Mouse (Mus musculus): ENCODE results near the gene Helz2.

Helz2 gene

DNA sequence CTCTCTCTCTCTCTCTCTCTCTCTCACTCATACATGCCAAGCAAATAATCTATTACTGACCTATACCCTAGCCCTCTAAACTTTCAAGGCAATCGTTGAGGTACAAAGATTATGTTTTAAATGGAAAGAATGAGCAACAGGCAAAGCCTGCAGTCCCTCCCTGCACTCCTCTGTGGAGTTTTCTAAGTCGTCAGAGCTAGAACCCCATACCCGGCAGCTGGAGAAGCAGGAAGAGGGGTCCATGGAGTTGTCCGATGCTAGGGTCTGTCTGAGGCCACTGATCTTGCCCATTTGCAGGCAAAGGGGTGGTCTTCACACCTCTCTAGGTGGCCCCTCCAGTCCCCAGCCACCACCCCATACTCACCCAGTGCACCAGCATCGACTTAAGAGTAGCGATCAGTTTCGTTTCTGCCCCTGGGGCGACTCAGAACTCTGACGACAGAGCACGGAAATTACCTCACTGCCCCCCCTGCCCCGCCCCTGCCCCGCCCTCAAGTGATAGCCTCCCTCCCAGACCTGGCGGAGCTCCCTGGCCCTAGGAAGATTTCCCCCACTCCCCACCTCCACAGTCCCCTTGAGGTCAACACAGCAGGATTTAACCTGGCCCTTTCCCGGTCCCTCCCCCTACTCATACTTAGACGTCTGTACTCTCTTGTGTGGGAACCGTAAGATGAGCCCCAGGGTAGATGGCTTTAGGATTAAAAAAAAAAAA lies at the start of gene Helz2:
Gene Helz2, minus strand, starts transcription at position 426 of the 712 bp plus-strand sequence.
- peak in 1 of 2 experiments; percentile 53 for DNase-seq

DNA sequence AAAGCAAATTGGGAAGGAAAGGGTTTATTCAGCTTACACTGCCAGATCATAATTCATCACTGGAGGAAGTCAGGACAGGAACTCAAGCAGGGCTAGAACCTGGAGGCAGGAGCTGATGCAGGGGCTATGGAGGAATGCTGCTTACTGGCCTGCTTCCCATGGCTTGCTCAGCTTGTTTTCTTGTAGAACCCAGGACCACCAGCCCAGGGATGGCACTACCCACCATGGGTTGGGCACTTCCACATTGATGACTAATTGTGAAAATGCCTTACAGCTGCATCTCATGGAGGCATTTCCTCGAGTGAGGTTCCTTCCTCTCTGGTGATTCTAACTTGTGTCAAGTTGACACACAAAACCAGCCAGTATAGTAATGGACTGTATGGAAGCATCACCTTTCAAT lies 49.1 kb upstream of the Helz2 start:
- DNase-seq, result no peak

DNA sequence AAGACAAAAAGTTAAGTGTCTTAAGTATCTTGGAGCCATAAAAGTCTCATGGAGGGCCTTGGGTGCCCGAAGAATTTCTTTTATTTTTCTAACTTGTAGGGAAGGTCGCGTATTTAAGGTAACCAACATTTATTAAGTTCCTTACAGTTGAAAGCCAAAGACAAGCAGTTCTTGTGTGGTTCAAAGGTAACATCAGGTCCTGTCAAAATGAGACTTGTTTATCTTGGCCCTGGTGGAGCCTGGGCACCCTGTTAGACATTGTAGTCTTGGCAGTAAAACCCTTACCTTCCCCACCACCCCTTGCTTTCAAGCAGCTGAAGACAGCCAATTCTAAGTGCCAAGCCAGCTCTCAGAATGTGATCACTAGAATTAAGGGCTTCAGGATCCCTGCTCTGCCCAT lies 46.9 kb upstream of the Helz2 start:
- DNase-seq, result no peak

DNA sequence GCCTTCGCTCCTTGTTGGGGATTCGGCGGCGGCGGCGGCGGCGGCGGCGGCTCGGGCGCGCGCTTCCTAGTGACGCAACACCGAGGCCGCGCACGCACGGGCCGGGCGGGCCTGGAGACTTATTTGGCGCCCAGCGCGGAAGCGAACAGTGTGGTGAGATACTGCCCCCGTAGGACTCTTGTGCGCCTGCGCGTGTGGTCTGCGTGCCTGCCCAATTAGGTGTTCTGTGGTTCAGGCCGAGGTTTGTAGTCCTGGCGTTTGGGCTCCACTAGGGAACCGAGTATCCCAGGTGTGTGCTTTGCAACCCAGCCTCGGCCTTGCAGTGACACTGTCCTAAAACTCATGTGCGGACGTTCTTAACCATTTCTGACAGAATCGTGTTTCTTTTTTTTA lies 46.1 kb upstream of the Helz2 start, which contains the start of gene Gmeb2:
Gene Gmeb2, minus strand, starts transcription at position 78 of the 393 bp plus-strand sequence.
- peak; percentile 89 to 94 for DNase-seq

DNA sequence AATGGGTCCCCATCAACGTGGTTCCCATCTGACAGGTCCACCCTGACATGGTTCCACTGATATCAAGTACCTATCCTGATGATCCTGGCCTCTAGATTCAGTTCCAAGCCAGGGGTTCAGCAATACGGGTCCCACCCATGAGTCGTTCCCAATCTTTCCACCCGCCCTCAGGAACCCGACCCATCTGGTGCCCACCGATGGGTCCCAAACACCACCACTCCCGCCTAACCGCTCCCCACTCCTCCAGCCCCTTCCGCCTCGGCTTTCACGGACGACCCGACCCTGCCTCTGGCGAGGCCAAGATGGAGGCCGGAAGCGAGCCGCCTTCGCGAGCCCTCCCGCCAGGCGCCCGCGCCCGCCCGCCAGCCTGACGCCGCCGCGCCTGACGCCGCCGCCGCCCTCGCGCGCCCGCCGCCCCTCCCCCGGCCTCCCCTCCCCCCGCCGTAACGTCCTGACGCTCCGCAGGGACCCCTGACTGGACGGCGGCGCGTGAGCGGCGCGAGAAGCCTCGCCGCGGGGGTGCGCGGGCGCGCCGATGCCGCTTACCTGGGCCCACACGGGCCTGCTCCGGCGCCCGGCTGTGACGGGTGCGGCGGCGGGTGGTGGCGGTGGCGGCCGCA lies 45.6 kb upstream of the Helz2 start:
- peak; percentile 76 to 81 for DNase-seq

DNA sequence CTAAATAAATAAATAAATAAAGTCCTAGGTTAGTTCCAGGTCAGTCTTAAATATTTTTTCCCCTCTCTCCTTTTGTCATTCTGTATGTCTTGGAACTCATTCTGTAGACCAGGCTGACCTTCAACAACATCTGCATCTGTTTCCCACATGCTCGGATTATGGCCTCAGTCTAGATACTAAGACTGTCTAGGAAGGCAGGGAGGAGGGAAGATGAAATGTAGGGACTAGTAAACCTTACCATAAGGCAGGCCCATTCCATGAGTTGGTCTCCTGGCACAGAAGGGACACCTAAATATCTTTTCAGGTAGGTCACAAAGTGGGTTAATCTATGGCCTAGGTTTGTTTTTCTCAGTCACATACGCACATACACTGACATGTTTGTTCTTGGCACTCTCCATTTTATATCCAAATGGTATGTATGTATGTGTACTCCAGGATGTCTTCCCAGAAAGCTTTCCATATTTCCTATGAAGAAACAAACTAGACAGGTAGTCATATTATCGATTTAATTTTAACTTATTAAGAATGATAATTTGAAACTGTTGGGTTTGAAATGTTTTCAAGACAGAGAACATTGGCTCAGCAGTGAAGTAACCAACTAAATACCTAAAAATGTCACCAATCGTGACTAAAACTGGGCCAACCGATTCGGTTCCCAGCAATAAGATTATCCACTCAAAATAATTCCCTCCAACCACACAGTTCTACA lies 45.0 kb upstream of the Helz2 start:
- no peak for DNase-seq

DNA sequence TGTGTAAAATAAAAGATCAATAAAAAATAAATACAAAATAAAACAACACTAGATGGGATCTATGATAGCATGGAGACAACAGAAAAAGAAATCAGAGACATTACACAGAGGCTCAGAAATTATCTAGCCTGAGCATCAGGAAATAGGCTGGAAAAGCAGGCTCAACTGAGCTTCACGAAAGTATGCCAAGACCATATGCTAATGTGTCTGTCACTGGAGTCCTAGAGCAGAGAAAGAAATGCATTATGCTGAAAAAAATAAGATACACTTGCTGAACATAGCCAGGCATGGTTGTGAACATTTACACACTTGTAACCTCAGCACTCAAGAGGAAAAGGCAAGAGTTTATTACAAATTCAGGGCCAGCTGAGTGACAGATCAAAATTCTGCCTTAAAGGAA lies 38.1 kb upstream of the Helz2 start:
- DNase-seq, result no peak

DNA sequence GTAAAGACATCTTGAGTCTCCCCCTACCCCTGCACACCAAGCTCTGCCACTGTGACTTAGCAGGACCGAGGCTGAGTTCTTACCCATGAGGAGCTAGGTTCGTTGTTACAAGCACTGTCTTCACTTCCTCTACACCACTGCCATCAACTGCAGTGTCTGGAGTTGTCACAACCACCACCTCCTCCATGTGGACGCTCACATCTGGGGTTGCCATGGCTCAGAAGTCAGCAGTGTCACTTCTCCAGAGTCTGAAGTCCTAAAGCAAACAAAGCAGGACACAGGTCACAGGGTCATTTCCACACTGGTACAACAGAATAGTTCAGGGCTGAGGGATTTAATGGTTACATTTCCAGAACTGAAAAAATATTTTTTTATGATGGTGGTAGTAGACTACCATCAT lies 36.0 kb upstream of the Helz2 start:
- DNase-seq, result no peak

DNA sequence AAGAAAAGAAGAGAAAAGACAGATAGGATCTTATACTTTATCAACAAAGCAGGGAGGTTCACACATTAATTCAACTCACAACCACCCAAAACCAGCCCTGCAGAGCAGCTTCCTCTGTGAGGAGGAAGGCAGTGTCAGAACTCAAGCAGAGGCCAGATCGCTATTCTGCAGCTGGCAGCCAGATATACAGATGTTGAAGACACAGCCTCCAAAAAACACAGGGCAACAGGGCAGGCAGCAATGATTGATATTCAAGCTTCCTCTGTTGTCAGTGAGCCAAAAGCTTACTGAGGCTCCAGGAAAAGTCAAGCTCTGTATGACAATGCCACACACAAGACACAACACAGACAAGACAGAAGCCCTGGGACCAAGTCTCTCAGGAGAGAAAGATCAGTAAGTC lies 34.9 kb upstream of the Helz2 start:
- no peak for DNase-seq

DNA sequence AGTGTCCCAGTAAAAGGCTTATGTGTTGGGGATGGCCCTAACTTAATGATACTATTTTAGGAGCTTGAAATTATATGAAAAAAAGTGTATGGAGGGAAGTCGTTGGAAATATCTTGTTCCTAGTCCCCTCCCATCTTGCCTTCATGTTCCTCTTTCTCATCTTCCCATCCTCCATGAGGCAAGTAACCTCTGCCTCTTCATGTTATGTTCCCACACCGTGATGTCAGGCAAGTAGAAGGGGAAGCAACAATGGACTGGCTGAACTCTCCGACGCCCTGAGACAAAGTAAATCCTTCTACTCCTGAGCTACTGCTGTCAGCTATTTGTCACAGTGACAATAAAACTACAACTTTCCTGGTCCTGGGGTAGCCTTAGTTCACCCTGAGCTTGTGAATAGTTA lies 32.8 kb upstream of the Helz2 start:
- DNase-seq, result no peak

DNA sequence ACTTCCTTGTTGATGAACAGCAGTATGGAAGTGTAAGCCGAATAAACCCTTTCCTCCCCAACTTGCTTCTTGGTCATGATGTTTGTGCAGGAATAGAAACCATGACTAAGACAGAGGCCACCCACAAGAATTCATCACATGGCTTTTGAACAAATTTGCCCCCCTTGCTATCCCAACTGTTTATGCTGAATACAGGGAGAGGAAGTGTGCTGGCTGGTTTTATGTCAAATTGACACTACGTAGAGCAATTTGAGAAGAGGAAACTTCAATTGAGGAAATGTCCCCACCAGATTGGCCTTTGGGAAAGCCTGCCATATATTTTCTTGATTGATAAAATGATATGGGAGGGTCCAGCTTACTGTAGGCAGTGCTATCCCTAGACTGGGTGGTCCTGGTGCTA lies 32.0 kb upstream of the Helz2 start:
- no peak for DNase-seq

DNA sequence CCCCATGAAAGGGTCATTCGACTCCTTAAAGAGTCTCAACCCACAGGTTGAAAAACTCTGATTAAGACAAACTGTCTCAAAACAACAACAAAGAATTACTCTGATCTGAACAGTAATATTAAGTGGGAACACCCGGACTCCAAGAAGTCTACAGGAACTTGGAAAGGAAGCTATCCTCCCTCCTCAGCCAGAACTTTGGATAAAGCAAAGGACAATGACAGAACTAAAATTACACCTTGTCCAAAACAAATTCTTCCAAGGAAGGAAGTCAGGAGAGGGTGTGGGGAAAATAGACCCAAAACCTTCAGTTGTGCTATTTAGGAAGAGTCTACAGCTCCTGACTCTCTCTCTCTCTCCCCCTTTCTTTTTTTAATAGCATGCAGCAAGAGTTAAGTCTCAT lies 30.3 kb upstream of the Helz2 start:
- no peak for DNase-seq

DNA sequence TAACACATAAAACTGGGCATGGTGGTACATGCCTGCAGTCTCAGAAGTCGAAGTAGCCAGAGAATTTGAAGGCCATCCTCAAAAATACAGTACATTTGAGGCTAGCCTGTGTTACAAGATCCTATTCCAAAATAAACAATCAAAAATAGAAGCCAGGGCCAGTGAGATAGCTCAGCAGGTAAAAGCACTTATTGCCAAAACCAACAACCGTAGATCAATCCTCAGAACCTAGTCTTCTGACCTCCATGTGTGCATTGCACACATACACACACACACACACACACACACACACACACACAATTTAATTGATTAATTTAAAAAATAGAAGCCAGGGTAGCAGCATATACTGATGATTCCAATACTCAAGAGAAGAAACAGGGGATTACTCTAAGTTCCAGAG lies 25.0 kb upstream of the Helz2 start:
- DNase-seq, result no peak

DNA sequence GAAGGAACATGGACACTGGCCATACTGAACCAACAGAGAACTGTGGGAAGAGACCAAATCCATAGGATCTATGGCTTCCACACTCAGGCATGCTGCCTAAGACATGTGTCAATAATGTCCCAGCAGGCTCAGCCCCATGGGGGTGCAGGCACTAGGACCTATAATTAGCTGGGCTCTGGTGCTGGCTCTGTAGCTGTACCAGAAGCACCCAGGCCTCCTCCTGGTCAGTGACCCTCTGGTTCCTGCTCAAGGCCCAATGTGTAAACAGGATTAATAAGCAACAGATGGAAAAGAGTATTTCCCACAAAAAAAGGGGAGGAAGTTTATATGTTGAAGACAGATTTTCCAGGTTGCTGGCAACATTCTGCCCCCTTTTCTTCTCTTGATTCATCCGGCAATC lies 11.4 kb upstream of the Helz2 start:
- no peak for DNase-seq

DNA sequence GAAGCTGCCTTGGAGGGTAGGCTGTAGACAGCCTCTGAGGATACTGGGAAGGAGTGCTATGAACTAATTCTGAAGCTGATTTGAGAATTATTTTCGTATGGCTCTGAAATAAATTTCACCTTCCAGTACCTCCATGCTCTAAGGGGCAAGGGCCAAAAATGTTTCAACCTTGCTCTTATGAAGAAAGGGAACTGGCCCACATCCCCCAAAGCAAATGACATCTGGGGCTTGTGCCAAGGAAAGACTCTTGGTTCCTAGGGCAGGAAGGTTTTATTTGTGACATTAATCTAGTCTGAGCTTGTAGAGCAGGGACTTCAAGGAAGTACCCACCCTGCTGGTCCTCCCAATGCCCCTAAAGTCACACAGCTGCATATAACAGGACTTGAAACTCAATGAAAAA lies 10.0 kb upstream of the Helz2 start:
- DNase-seq, result no peak

DNA sequence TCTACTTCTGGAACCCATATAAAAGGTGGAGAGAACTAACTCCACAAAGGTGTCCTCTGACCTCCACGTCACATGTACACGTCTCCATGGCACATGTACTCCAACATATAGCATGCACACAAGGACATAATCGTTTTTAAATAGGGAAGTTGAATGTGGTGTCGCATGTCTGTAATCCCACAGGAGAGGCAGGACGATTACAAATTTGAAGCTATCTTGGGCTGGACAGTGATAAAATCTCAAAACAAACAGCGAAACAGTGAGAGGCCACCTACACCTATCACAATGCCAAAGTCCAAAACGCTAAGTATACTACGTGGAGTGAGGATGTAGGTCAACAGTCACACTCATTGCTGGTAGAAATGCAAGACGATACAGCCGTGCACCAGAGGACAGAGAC lies 7.4 kb upstream of the Helz2 start:
- DNase-seq, result no peak

DNA sequence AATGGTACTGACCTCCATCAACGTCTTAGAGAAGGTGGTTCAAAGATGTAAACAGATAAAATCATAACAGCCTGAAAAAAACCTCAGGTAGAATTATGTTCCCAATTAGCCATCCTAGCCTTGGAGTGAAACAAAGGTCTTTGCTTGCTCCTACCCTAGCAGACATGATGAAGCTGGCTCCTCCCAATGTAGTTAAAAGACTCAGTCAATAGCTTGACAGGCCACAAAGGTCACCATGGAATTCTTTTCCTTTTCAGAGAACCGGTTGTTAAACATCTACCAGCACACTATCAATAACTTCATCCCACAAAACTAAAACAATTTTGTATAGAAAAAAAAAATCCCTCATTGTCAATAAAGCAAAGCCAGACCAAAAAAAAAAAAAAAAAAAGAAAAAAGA lies 3.2 kb upstream of the Helz2 start:
- DNase-seq, result no peak

DNA sequence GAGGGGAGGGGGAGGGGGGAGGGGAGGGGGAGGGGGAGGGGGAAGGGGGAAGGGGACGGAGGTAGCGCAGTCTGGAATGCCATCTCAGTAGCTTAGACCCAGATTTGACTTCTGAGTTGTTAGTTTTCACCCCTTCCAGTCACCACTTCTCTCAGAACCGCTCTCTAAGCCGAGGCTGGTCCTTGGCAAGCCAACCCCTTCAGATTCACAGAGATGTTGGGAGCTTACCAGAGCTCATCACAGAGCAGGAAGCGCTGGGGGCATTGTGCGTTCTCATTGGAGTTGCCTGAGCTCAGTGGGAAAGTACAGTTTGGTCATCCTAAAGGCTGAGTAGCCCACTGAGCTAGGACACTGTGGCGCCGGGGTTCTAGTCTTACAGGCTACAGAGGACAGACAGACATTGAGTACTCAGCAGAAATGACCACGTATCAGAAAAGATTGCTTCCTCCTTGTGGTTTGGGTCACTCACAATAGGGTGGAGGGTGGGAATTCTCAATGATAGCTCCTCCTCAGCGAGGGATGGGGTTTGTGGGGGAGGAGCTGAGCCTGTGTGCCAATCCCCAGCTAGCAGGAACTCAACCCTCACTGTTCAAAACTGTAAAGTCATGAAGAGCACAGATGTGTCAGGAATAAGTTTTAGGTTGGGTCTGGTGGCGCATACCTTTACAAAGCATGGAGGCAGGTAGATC lies 2.0 kb upstream of the Helz2 start:
- no peak for DNase-seq

DNA sequence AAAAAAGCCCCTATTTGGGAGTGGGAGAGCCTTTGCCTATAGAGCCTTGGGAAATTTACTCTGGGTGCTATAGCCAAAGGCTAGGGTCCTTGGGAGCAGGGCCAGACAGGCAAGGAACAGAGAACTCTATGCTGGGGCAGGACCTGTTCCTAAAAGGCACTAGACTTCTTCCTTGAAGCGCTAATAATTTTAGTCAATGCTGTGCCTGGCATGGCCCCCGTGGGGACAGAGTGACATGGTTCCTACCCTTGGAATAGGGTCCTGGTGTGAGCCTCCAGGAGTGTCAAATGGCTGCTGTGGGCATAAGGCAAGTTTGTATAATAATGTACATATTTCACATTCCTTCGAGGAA lies 463 bp upstream of the Helz2 start:
- DNase-seq, result no peak

DNA sequence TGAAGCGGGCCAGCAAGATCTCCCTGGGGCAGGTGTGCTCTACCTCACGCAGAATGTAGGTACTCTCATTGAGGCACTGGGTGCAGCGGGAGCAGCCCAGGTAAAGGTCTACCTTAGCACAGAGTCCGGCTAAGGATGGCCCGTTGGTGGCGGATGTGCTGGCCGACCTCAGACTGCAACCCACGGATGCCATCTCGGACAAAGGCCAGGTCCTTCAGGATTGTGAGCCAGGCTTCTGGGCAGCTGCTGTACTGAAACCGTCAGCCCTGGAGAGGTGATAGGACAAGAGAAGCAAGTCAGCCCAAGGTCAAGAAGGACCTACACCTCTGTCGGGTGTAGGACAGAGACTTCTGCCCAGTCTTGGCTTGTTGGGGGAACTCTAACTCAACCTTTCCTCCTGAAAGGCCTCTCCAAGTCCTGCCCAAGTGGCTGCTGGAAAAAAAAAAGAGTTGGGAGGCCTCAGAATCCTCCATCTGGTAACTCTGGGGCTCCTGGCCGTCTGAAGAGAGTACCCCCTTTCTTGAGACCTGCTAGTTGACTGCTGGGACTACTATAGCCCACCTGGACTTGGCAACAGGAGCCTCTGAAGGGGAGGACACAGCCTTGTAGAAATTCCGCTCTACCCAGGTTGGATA lies 904 bp downstream of the Helz2 start:
- no peak for DNase-seq

DNA sequence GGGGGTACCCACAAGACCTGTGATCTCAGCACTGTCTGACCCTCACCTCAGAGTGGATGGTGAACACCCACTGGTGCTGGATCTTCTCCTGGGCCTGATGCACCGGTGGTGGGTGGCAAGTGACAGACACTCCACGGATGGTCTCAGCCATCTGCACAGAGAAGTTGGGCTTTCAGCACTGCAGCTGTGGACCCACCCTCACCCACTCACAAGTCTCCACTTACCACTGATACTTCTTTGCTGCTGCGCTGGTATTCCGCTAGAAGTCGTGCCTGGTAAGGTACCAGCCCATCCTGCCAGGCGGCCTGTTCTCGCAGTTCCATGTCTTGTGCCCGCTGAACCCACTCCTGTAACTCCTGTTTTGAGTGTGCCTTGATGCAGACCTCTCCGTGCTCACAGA lies 2.6 kb downstream of the Helz2 start:
- DNase-seq, result no peak

DNA sequence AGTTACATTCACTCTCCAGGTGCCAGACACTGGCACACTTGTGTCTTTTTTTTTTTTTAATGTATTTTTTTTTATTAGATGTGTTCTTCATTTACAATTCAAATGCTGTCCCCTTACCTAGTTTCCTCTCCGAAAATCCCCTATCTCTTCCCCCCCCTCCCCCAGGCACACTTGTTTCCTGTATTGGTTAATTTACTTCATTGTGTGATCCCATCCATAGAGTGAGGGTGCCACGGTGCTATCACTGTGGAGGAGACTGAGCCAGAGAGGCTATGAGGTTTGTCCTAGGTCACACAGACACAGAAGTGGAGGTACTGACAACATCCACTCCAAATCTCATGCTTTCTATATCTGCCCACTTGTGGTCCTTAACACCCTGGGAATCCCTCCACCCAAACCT lies 3.0 kb downstream of the Helz2 start:
- no peak for DNase-seq

DNA sequence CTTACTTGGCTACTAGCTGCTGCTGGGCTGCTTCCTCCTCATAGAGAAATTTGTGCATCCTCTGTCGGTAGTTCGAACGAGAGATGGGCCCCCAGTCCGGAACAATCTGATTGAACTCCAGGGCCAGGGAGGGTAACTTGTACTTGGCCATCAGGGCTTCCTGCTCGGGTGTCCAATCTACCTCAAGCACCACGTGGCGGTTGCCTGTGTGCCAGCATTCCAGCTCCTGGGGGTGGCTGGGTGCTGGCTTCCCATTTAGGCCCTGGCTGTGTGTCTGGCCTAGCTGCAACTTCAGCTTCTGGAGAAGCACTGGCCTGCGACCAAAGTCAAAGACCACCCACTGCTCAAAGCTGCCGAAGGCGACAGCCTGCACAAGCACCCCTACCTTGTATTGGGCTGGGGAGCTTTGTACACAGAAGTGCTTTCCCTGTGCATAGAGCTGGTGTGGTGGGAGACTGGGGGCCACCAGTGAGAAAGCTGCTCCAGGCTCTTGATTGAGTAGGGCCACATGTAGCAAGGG lies 3.7 kb downstream of the Helz2 start:
- DNase-seq, result no peak
